Mouse (Mus musculus): ENCODE measurements around the gene Ctsh. TPM values are rescaled to one million over a fixed set of nuclear protein-coding genes. Genes with fewer than 3 reads are reported as not detected.

Ctsh gene
- 13.8 and 16.3 TPM in 2 replicates for polyA plus RNA-seq (2012; rRNA removed)

DNA sequence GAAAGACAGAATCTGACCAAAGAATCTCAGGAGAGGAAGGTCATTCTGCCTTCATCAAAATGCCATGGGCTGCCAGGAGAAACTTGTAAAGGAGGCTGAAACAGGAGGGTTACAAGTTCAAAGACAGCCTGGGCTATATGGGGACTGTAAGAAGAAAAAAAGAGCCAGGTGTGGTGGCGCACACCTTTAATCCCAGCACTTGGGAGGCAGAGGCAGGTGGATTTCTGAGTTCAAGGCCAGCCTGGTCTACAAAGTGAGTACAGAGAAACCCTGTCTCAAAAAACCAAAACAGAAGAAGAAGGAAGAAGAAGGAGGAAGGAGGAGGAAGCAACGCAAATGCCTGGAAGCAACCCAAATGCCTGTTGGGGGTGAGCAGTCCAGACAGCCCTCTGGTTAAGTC is at the start of gene Ctsh:
Ctsh (plus strand) TSS at position 301 of the 400 bp plus-strand sequence.
- peaks cover 2% of the 10 kb centered on the region; the same call in 1 of the 2 replicates for H3K27me3 ChIP-seq (ENCODE audit: control insufficient read depth, insufficient read depth, low read length)
- no peaks in the 10 kb centered on the region for H3K4me1 ChIP-seq (ENCODE audit: control insufficient read depth, insufficient read depth, low read length)
- peak within 1 kb of the TSS; percentile 3 for H3K4me3 ChIP-seq (replicated peaks; ENCODE audit: insufficient read depth, low read depth, low read length)
- no peak for DNase-seq
- TF ChIP-seq POLR2A (IDR thresholded peaks at IDR 0.05; ENCODE audit: borderline replicate concordance, insufficient read depth, low read length), result no peak
- TF ChIP-seq CTCF (IDR thresholded peaks at IDR 0.05; ENCODE audit: borderline replicate concordance, insufficient read depth, low read depth, low read length), result no peak
- no peak within 1 kb of the TSS for H3K27ac ChIP-seq (ENCODE audit: insufficient read depth, low read length)
- 58% methylated on average over 2 of the region's 2 CpGs for WGBS

DNA sequence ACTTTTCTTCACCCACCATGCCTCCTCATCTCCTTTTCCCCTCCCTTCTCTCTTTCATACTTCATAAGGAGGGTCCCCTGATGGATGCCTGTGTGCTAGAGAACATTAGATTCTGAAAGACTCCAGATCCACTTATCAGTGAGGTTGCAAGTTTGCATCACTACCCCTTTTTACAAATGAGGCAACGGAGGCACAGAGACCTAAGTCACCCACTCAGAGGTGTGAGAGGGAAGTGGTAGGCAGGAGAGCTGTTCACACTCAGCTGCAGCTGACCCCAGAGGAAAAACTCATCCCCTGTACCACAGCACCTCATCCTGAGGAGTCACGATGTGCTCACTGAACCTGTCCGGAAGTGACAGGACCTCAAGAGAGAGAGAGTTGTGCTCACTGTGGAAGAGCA is 47.5 kb upstream of the Ctsh start:
- TF ChIP-seq POLR2A (IDR thresholded peaks at IDR 0.05; ENCODE audit: borderline replicate concordance, insufficient read depth, low read length) (no peak), CTCF (IDR thresholded peaks at IDR 0.05; ENCODE audit: borderline replicate concordance, insufficient read depth, low read depth, low read length) (no peak)
- Histone ChIP-seq H3K4me1 (ENCODE audit: control insufficient read depth, insufficient read depth, low read length) (no peaks in the 10 kb centered on the region), H3K4me3 (replicated peaks; ENCODE audit: insufficient read depth, low read depth, low read length) (no peak overlapping the region), H3K27me3 (ENCODE audit: control insufficient read depth, insufficient read depth, low read length) (no peaks in the 10 kb centered on the region), H3K27ac (ENCODE audit: insufficient read depth, low read length) (no peak overlapping the region)
- 92% methylated on average over 3 of the region's 3 CpGs for WGBS
- no peak for DNase-seq

DNA sequence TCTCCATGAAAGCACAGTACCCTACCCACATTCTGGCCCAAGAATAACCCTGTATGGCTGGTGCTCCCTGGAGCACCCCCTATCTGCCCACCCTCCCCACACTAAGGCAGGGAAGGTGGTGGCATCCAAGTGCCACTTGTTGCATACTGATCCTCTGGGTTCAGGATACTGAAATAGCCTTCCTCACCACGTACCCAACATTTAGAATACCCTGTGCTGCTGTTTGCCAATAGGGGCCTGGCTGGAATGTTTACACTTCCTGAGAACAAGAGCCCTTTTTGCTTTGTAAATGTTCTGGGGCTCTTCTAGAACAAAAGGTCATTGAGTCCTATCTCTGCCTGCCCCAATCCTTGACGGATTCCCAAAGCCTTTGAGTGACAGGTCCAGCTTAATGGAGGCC is 46.9 kb upstream of the Ctsh start:
- DNase-seq, result no peak
- 23% methylated on average over 2 of the region's 2 CpGs for WGBS
- Histone ChIP-seq H3K27me3 (ENCODE audit: control insufficient read depth, insufficient read depth, low read length) (no peaks in the 10 kb centered on the region), H3K27ac (ENCODE audit: insufficient read depth, low read length) (no peak overlapping the region), H3K4me3 (replicated peaks; ENCODE audit: insufficient read depth, low read depth, low read length) (no peak overlapping the region), H3K4me1 (ENCODE audit: control insufficient read depth, insufficient read depth, low read length) (no peaks in the 10 kb centered on the region)
- TF ChIP-seq CTCF (IDR thresholded peaks at IDR 0.05; ENCODE audit: borderline replicate concordance, insufficient read depth, low read depth, low read length), result no peak
- no peak for TF ChIP-seq POLR2A (IDR thresholded peaks at IDR 0.05; ENCODE audit: borderline replicate concordance, insufficient read depth, low read length)

DNA sequence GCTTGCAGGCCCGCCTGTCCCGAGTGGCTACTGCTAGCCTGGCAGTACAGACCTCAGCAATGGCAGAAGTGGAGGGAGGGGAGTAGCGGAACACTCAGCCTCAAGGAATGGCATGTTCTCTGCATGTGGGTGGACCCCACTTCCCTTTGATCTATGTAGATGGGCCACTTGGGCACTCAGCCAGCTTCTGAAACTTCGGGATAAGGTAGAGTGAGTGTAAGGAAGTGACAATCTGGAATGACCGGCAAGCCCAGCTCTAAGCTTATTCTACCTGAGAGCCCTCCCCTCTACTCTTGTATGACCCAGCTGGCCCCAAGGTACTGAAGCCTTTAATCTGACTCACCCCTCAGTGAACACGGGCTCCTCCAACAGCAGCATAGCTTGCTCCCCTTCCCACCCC is 45.8 kb upstream of the Ctsh start:
- WGBS, result 80% methylated on average over 6 of the region's 6 CpGs
- H3K27ac ChIP-seq (ENCODE audit: insufficient read depth, low read length), result no peak overlapping the region
- TF ChIP-seq POLR2A (IDR thresholded peaks at IDR 0.05; ENCODE audit: borderline replicate concordance, insufficient read depth, low read length), result no peak
- no peaks in the 10 kb centered on the region for H3K27me3 ChIP-seq (ENCODE audit: control insufficient read depth, insufficient read depth, low read length)
- no peaks in the 10 kb centered on the region for H3K4me1 ChIP-seq (ENCODE audit: control insufficient read depth, insufficient read depth, low read length)
- H3K4me3 ChIP-seq (replicated peaks; ENCODE audit: insufficient read depth, low read depth, low read length), result no peak overlapping the region
- no peak for DNase-seq

DNA sequence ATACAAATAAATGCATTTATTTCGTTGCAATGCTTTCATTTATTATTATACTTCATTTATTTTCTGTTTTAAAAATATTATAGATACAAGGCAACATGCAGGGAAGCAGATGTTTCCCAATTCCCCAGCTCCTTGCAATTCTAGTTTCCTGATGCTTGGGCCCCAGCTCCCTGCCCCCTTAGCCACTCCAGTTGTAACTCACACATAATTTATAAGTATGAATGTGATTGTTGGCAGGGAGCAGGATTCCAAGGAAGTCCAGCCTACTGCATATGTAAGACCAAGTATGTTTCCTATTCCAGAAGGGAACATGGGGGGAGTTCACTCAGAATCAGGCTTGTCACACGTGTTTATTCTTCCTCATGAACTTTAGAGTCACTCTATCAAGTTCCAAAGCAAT is 42.1 kb upstream of the Ctsh start:
- TF ChIP-seq POLR2A (IDR thresholded peaks at IDR 0.05; ENCODE audit: borderline replicate concordance, insufficient read depth, low read length) (no peak), CTCF (IDR thresholded peaks at IDR 0.05; ENCODE audit: borderline replicate concordance, insufficient read depth, low read depth, low read length) (no peak)
- H3K4me3 ChIP-seq (replicated peaks; ENCODE audit: insufficient read depth, low read depth, low read length), result no peak overlapping the region
- 62% methylated on average over 2 of the region's 2 CpGs for WGBS
- no peaks in the 10 kb centered on the region for H3K4me1 ChIP-seq (ENCODE audit: control insufficient read depth, insufficient read depth, low read length)
- DNase-seq, result no peak
- no peaks in the 10 kb centered on the region for H3K27me3 ChIP-seq (ENCODE audit: control insufficient read depth, insufficient read depth, low read length)
- no peak overlapping the region for H3K27ac ChIP-seq (ENCODE audit: insufficient read depth, low read length)

DNA sequence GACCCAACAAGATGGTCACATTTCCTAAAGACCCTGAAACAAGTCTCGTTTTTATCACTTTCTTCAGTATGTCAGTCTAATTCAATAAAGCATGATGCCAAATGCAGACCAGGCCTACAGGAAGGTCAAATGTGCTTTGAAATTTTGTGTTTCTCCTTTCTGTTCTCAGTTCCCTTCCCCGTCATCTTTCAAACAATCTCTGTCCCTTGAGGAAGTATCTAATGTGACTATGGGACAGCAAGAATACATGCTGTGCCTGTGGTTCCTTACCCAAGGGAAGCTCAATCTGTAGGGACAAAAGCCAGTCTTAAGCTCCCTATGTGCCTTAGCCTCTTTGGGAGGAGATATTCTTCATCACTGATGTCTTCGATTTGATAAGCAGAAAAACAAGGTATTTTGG is 39.3 kb upstream of the Ctsh start:
- 82% methylated on average over 3 of the region's 3 CpGs for WGBS
- no peaks in the 10 kb centered on the region for H3K27me3 ChIP-seq (ENCODE audit: control insufficient read depth, insufficient read depth, low read length)
- TF ChIP-seq CTCF (IDR thresholded peaks at IDR 0.05; ENCODE audit: borderline replicate concordance, insufficient read depth, low read depth, low read length) (no peak), POLR2A (IDR thresholded peaks at IDR 0.05; ENCODE audit: borderline replicate concordance, insufficient read depth, low read length) (no peak)

DNA sequence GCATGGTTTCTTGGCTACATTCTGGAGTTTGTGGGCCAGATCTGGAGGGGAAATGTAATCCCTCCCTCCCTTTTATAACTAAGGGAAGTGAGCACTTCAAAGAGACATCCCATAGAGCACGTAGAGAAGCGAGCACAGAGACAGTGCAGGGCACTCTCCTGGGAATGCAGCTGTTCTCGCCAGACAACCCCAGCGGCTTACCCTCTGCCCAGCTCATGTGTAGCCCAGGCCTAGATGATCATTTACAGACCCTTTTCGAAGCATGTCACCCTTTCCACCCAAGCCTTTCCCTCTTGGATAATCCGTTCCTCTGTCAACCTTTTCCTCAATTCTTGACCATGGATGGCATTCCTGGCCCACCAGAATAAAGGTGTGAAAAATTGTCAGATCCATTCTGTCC is 37.7 kb upstream of the Ctsh start:
- Histone ChIP-seq H3K4me1 (ENCODE audit: control insufficient read depth, insufficient read depth, low read length) (no peaks in the 10 kb centered on the region), H3K27me3 (ENCODE audit: control insufficient read depth, insufficient read depth, low read length) (no peaks in the 10 kb centered on the region), H3K4me3 (replicated peaks; ENCODE audit: insufficient read depth, low read depth, low read length) (no peak overlapping the region), H3K27ac (ENCODE audit: insufficient read depth, low read length) (no peak overlapping the region)
- DNase-seq, result no peak
- 87% methylated on average over 6 of the region's 6 CpGs for WGBS
- TF ChIP-seq POLR2A (IDR thresholded peaks at IDR 0.05; ENCODE audit: borderline replicate concordance, insufficient read depth, low read length) (no peak), CTCF (IDR thresholded peaks at IDR 0.05; ENCODE audit: borderline replicate concordance, insufficient read depth, low read depth, low read length) (no peak)

More for the DNA sequence above, 39.3 kb upstream of the Ctsh start:
- no peak for DNase-seq
- Histone ChIP-seq H3K27ac (ENCODE audit: insufficient read depth, low read length) (no peak overlapping the region), H3K4me1 (ENCODE audit: control insufficient read depth, insufficient read depth, low read length) (no peaks in the 10 kb centered on the region), H3K4me3 (replicated peaks; ENCODE audit: insufficient read depth, low read depth, low read length) (no peak overlapping the region)

DNA sequence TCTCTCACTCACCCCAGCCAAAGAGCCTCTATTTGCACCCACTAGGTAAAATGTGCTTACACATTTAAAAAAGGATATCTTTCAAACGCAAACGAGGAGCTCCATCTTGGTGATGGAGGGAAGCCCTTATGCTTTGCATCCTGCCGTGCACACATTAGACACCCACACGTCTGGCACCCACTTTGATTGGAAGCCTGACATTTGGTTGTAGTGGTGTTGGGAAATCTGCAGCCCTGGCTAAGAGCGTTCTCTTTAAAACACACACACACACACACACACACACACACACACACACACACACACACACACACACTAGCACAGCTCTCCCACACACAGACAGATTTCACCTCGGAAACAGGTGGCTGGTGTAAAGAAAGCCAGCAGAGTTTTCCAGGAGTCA is 33.1 kb upstream of the Ctsh start:
- WGBS, result 62% methylated on average over 6 of the region's 6 CpGs
- no peaks in the 10 kb centered on the region for H3K4me1 ChIP-seq (ENCODE audit: control insufficient read depth, insufficient read depth, low read length)

More for the DNA sequence above, 33.1 kb upstream of the Ctsh start:
- TF ChIP-seq POLR2A (IDR thresholded peaks at IDR 0.05; ENCODE audit: borderline replicate concordance, insufficient read depth, low read length) (no peak), CTCF (IDR thresholded peaks at IDR 0.05; ENCODE audit: borderline replicate concordance, insufficient read depth, low read depth, low read length) (no peak)
- Histone ChIP-seq H3K27ac (ENCODE audit: insufficient read depth, low read length) (no peak overlapping the region), H3K27me3 (ENCODE audit: control insufficient read depth, insufficient read depth, low read length) (no peaks in the 10 kb centered on the region), H3K4me3 (replicated peaks; ENCODE audit: insufficient read depth, low read depth, low read length) (no peak overlapping the region)
- no peak for DNase-seq
